Mouse (Mus musculus) ES-Bruce4 (cell line): ENCODE data around the gene Gm49384. TPM values are rescaled to one million over a fixed set of nuclear protein-coding genes. Genes with fewer than 3 reads are reported as not detected.

Source experiments
- H3K27ac ChIP-seq: 2 replicates; pipeline ENCODE4 v1.5.1; 2012; ENCODE audit warnings: low read length, inconsistent platforms; ENCODE audit not compliant: insufficient read depth
- H3K27me3 ChIP-seq: 2 replicates; pipeline ENCODE4 v1.6.1; 2012; ENCODE audit warnings: mild to moderate bottlenecking, low read length, inconsistent platforms; ENCODE audit not compliant: control insufficient read depth, poor library complexity, insufficient read depth, severe bottlenecking
- H3K36me3 ChIP-seq: 2 replicates; pipeline ENCODE4 v1.6.1; 2012; ENCODE audit warnings: inconsistent platforms, mild to moderate bottlenecking, low read length, moderate library complexity; ENCODE audit not compliant: control insufficient read depth, poor library complexity, insufficient read depth, severe bottlenecking
- H3K4me1 ChIP-seq: one replicate; pipeline ENCODE4 v1.8.1; 2011; ENCODE audit warnings: low read length; ENCODE audit not compliant: control insufficient read depth, insufficient read depth
- H3K4me3 ChIP-seq: 2 replicates; pipeline ENCODE4 v1.5.1; 2011; ENCODE audit warnings: low read depth, mild to moderate bottlenecking, low read length
- H3K9ac ChIP-seq: 2 replicates; pipeline ENCODE4 v1.6.1; 2012; ENCODE audit warnings: low read depth, mild to moderate bottlenecking, inconsistent platforms; ENCODE audit not compliant: poor library complexity, severe bottlenecking
- H3K9me3 ChIP-seq: replicated peaks from 2 replicates; pipeline ENCODE4 v1.6.1; 2012; ENCODE audit warnings: mild to moderate bottlenecking, low read length, inconsistent platforms; ENCODE audit not compliant: control insufficient read depth, poor library complexity, insufficient read depth, severe bottlenecking
- CTCF ChIP-seq: IDR thresholded peaks from one replicate; pipeline ENCODE4 v1.8.1; 2011; ENCODE audit warnings: low read depth, low read length
- EP300 ChIP-seq: IDR thresholded peaks from 2 replicates; pipeline ENCODE4 v1.6.1; 2011; ENCODE audit warnings: low read depth, low read length; ENCODE audit not compliant: insufficient read depth
- POLR2A ChIP-seq: IDR thresholded peaks from one replicate; pipeline ENCODE4 v1.8.1; 2011; ENCODE audit warnings: low read length; ENCODE audit not compliant: insufficient read depth
- polyA plus RNA-seq: library from polyadenylated mRNA; stranded (reverse); fragments of >200 nt; gene quantifications from 2 replicates; pipeline ENCODE4 v1.2.4, GENCODE M21; 2011; ENCODE audit warnings: low read depth; ENCODE audit not compliant: missing spikeins, insufficient read depth, insufficient read length

The Gm49384 gene
- polyA plus RNA-seq, 1 experiment: 32.7 TPM

GRCm38 (mm10) chr12:69143460-69143859 lies 60.6 kb downstream of the Gm49384 start:
- Histone ChIP-seq H3K27ac (no peak overlapping the region), H3K27me3 (no peaks in the 10 kb centered on the region), H3K9ac (no peak overlapping the region), H3K4me3 (no peak overlapping the region), H3K36me3 (no peaks in the 10 kb centered on the region), H3K9me3 (no peaks in the 10 kb centered on the region), H3K4me1 (no peaks in the 10 kb centered on the region)
- TF ChIP-seq EP300 (no peak), CTCF (no peak), POLR2A (no peak)

GRCm38 (mm10) chr12:69139841-69140240 lies 64.2 kb downstream of the Gm49384 start:
- Histone ChIP-seq H3K9ac (no peak overlapping the region), H3K36me3 (no peaks in the 10 kb centered on the region), H3K4me1 (no peaks in the 10 kb centered on the region), H3K27me3 (no peaks in the 10 kb centered on the region), H3K9me3 (no peaks in the 10 kb centered on the region), H3K27ac (no peak overlapping the region), H3K4me3 (no peak overlapping the region)
- no peak for TF ChIP-seq POLR2A
- no peak for TF ChIP-seq CTCF
- no peak for TF ChIP-seq EP300

Other genes with a start within 250 kb of the Gm49384 start
- 1,335 and 1,350 TPM in 2 replicates for gene Rps29, start 45.1 kb downstream of the Gm49384 start, polyA plus RNA-seq
- gene Lrr1, start 35.5 kb downstream of the Gm49384 start, polyA plus RNA-seq: 7.5 and 10.3 TPM in 2 replicates
- gene Rpl36al, start 20.2 kb downstream of the Gm49384 start, polyA plus RNA-seq: 699 and 714 TPM in 2 replicates
- 23.9 and 24.8 TPM in 2 replicates for gene Mgat2, start 20.1 kb downstream of the Gm49384 start, polyA plus RNA-seq
- 15.1 and 15.4 TPM in 2 replicates for gene Gm49383, start 7.2 kb downstream of the Gm49384 start, polyA plus RNA-seq
- 3.7 and 4.6 TPM in 2 replicates for gene Dnaaf2, start 5.8 kb downstream of the Gm49384 start, polyA plus RNA-seq
- 26.6 and 27.8 TPM in 2 replicates for gene Pole2, start 23.9 kb upstream of the Gm49384 start, polyA plus RNA-seq
- gene Klhdc1, start 36.9 kb upstream of the Gm49384 start, polyA plus RNA-seq: 2.0 and 3.3 TPM in 2 replicates
- gene Klhdc2, start 92.4 kb upstream of the Gm49384 start, polyA plus RNA-seq: 65.1 and 68.2 TPM in 2 replicates
- 75.0 and 79.1 TPM in 2 replicates for gene Nemf, start 152.9 kb upstream of the Gm49384 start, polyA plus RNA-seq
- 78.0 and 86.6 TPM in 2 replicates for gene Arf6, start 167.9 kb upstream of the Gm49384 start, polyA plus RNA-seq
- not detected in 2 replicates for gene Gm9887, start 168.2 kb upstream of the Gm49384 start, polyA plus RNA-seq